Mouse (Mus musculus) midbrain, embryonic 15.5 days (tissue): Measurements from ENCODE around the gene Gm9745. TPM values are rescaled to one million over a fixed set of nuclear protein-coding genes. Genes with fewer than 3 reads are reported as not detected.

Experiments
- microRNA-seq: library from miRNA; unstranded; fragments of <30 nt; microRNA quantifications from one replicate; pipeline ENCODE4, GENCODE M21; 2016
- polyA plus RNA-seq: library from polyadenylated mRNA; unstranded; fragments of >200 nt; fragmentation: Nextera tagmentation; extraction: Ambion mirVana; gene quantifications from 2 replicates; pipeline ENCODE4 v1.2.1, GENCODE M21; 2015

Gm9745 gene
- polyA plus RNA-seq, 1 experiment from 2014 or later = not detected

Small RNA genes within 50 kb of the gene (microRNA-seq; reads per million reads assigned to microRNA genes)
- gene Gm22750 = not detected

Other genes starting within 250 kb of the Gm9745 start
- gene Wdr37, start 76.3 kb downstream of the Gm9745 start, polyA plus RNA-seq = 55.4 and 58.2 TPM in 2 replicates
- 89.4 and 94.1 TPM in 2 replicates for gene Idi1, start 62.7 kb downstream of the Gm9745 start, polyA plus RNA-seq
- not detected in 2 replicates for gene Idi2, start 4.6 kb upstream of the Gm9745 start, polyA plus RNA-seq
- 67.7 and 71.5 TPM in 2 replicates for gene Gtpbp4, start 47.9 kb upstream of the Gm9745 start, polyA plus RNA-seq
- gene Larp4b, start 145.7 kb upstream of the Gm9745 start, polyA plus RNA-seq = 38.9 and 39.3 TPM in 2 replicates